Mouse (Mus musculus): ENCODE data around the gene Ldlrap1. TPM values are rescaled to one million over a fixed set of nuclear protein-coding genes. Genes with fewer than 3 reads are reported as not detected.

The Ldlrap1 gene
- total and polyA plus RNA-seq, 2 experiments from 2014 or later: 9.4 to 12.3 TPM

GRCm38 (mm10) chr4:134774126-134774525 is 6.3 kb upstream of the Ldlrap1 start:
- 82% methylated on average over 6 of the region's 6 CpGs for WGBS
- H3K4me2 ChIP-seq (ENCODE audit: low read depth, low read length): no peak overlapping the region
- no peak overlapping the region for H3K4me3 ChIP-seq (ENCODE audit: low read depth, low read length)
- no peak for ATAC-seq (ENCODE audit: insufficient read depth, low read depth)
- no peak for DNase-seq (ENCODE audit: low spot score)
- no peaks in the 10 kb centered on the region for H3K36me3 ChIP-seq (replicated peaks; ENCODE audit: control insufficient read depth, insufficient read depth, low read length)
- H3K27me3 ChIP-seq (ENCODE audit: control insufficient read depth, insufficient read depth, low read length): no peaks in the 10 kb centered on the region
- no peak overlapping the region for H3K9ac ChIP-seq (replicated peaks; ENCODE audit: low read depth, low read length)
- no peak overlapping the region for H3K27ac ChIP-seq (ENCODE audit: low read depth)
- H3K9me3 ChIP-seq (replicated peaks; ENCODE audit: control insufficient read depth, low read length): no peaks in the 10 kb centered on the region
- H3K4me1 ChIP-seq (ENCODE audit: control insufficient read depth, insufficient read depth): peaks cover 9% of the 10 kb centered on the region; the same call in 1 of the 2 replicates
- no peak for TF ChIP-seq EP300 (IDR thresholded peaks at IDR 0.05; ENCODE audit: low read depth)
- no peak for TF ChIP-seq CTCF (IDR thresholded peaks at IDR 0.05; ENCODE audit: low read depth)

GRCm38 (mm10) chr4:134772805-134773674 is 5.2 kb upstream of the Ldlrap1 start:
- H3K4me1 ChIP-seq (ENCODE audit: control insufficient read depth, insufficient read depth): peaks cover 14% of the 10 kb centered on the region; the same call in 1 of the 2 replicates
- TF ChIP-seq CTCF (IDR thresholded peaks at IDR 0.05; ENCODE audit: low read depth): no peak
- no peak for TF ChIP-seq EP300 (IDR thresholded peaks at IDR 0.05; ENCODE audit: low read depth)
- no peaks in the 10 kb centered on the region for H3K9me3 ChIP-seq (replicated peaks; ENCODE audit: control insufficient read depth, low read length)
- H3K27me3 ChIP-seq (ENCODE audit: control insufficient read depth, insufficient read depth, low read length): no peaks in the 10 kb centered on the region
- no peak overlapping the region for H3K4me3 ChIP-seq (ENCODE audit: low read depth, low read length)
- no peaks in the 10 kb centered on the region for H3K36me3 ChIP-seq (replicated peaks; ENCODE audit: control insufficient read depth, insufficient read depth, low read length)
- no peak overlapping the region for H3K27ac ChIP-seq (ENCODE audit: low read depth)
- no peak overlapping the region for H3K9ac ChIP-seq (replicated peaks; ENCODE audit: low read depth, low read length)
- WGBS: 31% methylated on average over 4 of the region's 4 CpGs
- ATAC-seq (ENCODE audit: insufficient read depth, low read depth) (peak; percentile 28; the same call in 1 of the 2 replicates), DNase-seq (ENCODE audit: low spot score) (no peak)
- H3K4me2 ChIP-seq (ENCODE audit: low read depth, low read length): no peak overlapping the region

GRCm38 (mm10) chr4:134769891-134770290 is 2.1 kb upstream of the Ldlrap1 start:
- no peak for DNase-seq (ENCODE audit: low spot score)
- Histone ChIP-seq H3K36me3 (replicated peaks; ENCODE audit: control insufficient read depth, insufficient read depth, low read length) (no peaks in the 10 kb centered on the region), H3K4me2 (ENCODE audit: low read depth, low read length) (no peak overlapping the region), H3K4me1 (ENCODE audit: control insufficient read depth, insufficient read depth) (peaks cover 28% of the 10 kb centered on the region), H3K27ac (ENCODE audit: low read depth) (no peak overlapping the region), H3K27me3 (ENCODE audit: control insufficient read depth, insufficient read depth, low read length) (no peaks in the 10 kb centered on the region), H3K9me3 (replicated peaks; ENCODE audit: control insufficient read depth, low read length) (no peaks in the 10 kb centered on the region), H3K4me3 (ENCODE audit: low read depth, low read length) (no peak overlapping the region), H3K9ac (replicated peaks; ENCODE audit: low read depth, low read length) (no peak overlapping the region)
- no peak for TF ChIP-seq CTCF (IDR thresholded peaks at IDR 0.05; ENCODE audit: low read depth)
- TF ChIP-seq EP300 (IDR thresholded peaks at IDR 0.05; ENCODE audit: low read depth): no peak
- no peak for ATAC-seq (ENCODE audit: insufficient read depth, low read depth)
- WGBS: 76% methylated on average over 7 of the region's 7 CpGs

GRCm38 (mm10) chr4:134769081-134769811 is 1.4 kb upstream of the Ldlrap1 start:
- H3K4me3 ChIP-seq (ENCODE audit: low read depth, low read length): no peak overlapping the region
- ATAC-seq (ENCODE audit: insufficient read depth, low read depth) (no peak), DNase-seq (ENCODE audit: low spot score) (no peak)
- H3K9ac ChIP-seq (replicated peaks; ENCODE audit: low read depth, low read length): no peak overlapping the region
- peaks cover 35% of the 10 kb centered on the region for H3K4me1 ChIP-seq (ENCODE audit: control insufficient read depth, insufficient read depth)
- no peaks in the 10 kb centered on the region for H3K9me3 ChIP-seq (replicated peaks; ENCODE audit: control insufficient read depth, low read length)
- no peaks in the 10 kb centered on the region for H3K27me3 ChIP-seq (ENCODE audit: control insufficient read depth, insufficient read depth, low read length)
- H3K36me3 ChIP-seq (replicated peaks; ENCODE audit: control insufficient read depth, insufficient read depth, low read length): no peaks in the 10 kb centered on the region
- no peak overlapping the region for H3K27ac ChIP-seq (ENCODE audit: low read depth)
- no peak overlapping the region for H3K4me2 ChIP-seq (ENCODE audit: low read depth, low read length)
- TF ChIP-seq CTCF (IDR thresholded peaks at IDR 0.05; ENCODE audit: low read depth) (no peak), EP300 (IDR thresholded peaks at IDR 0.05; ENCODE audit: low read depth) (no peak)
- 46% methylated on average over 7 of the region's 7 CpGs for WGBS

GRCm38 (mm10) chr4:134768226-134768888 is 533 bp upstream of the Ldlrap1 start:
- Histone ChIP-seq H3K36me3 (replicated peaks; ENCODE audit: control insufficient read depth, insufficient read depth, low read length) (no peaks in the 10 kb centered on the region), H3K9ac (replicated peaks; ENCODE audit: low read depth, low read length) (peak overlapping the region; percentile 92; the same call in 1 of the 2 replicates), H3K27me3 (ENCODE audit: control insufficient read depth, insufficient read depth, low read length) (no peaks in the 10 kb centered on the region), H3K9me3 (replicated peaks; ENCODE audit: control insufficient read depth, low read length) (no peaks in the 10 kb centered on the region), H3K4me3 (ENCODE audit: low read depth, low read length) (peak overlapping the region; percentile 83), H3K4me2 (ENCODE audit: low read depth, low read length) (peak overlapping the region; percentile 99), H3K4me1 (ENCODE audit: control insufficient read depth, insufficient read depth) (peaks cover 41% of the 10 kb centered on the region), H3K27ac (ENCODE audit: low read depth) (0 out of 2 replicates have a peak overlapping the region, but pooled peaks have one; percentile 80)
- ATAC-seq (ENCODE audit: insufficient read depth, low read depth) (no peak), DNase-seq (ENCODE audit: low spot score) (no peak)
- WGBS: 14% methylated on average over 21 of the region's 21 CpGs
- TF ChIP-seq EP300 (IDR thresholded peaks at IDR 0.05; ENCODE audit: low read depth) (no peak), CTCF (IDR thresholded peaks at IDR 0.05; ENCODE audit: low read depth) (no peak)

All from heart, postnatal 0 days (tissue).